Mouse (Mus musculus): Measurements from ENCODE around the gene Hapln4.

- TF ChIP-seq CTCF (IDR thresholded peaks at IDR 0.05; ENCODE audit: insufficient read depth, low read depth, low read length) (no peak), POLR2A (IDR thresholded peaks at IDR 0.05; ENCODE audit: insufficient read depth, low read depth, low read length) (no peak)
Measured at GRCm38 (mm10) chr8:70129309-70129952, 46.2 kb downstream of the Hapln4 start.

All from olfactory bulb, adult 2 months (tissue).